Mouse (Mus musculus) MEL (cell line): ENCODE measurements around the gene Aldoart2. TPM values are rescaled to one million over a fixed set of nuclear protein-coding genes. Genes with fewer than 3 reads are reported as not detected.

ENCODE experiments used
- DNase-seq: peaks from one replicate; pipeline ENCODE4 v3.0.0; 2011; ENCODE audit warnings: low read depth, low spot score
- H3K27ac ChIP-seq: 2 replicates; pipeline ENCODE4 v1.5.1; 2012; ENCODE audit warnings: low read depth, mild to moderate bottlenecking, control low read depth, low read length, moderate library complexity; ENCODE audit not compliant: control insufficient read depth
- H3K27me3 ChIP-seq, 2 experiments: fragments of 150-350 bp in 1 of 2; sonication (generic) in 1 of 2; 2 replicates each; pipeline ENCODE4 v1.6.1; 2012; ENCODE audit warnings: low read length in 2 of 2, mild to moderate bottlenecking in 2 of 2, improper control_type of control experiment in 1 of 2, moderate library complexity in 1 of 2; ENCODE audit not compliant: insufficient read depth in 2 of 2, control insufficient read depth in 1 of 2
- H3K36me3 ChIP-seq, 2 experiments: 2 replicates each; pipeline ENCODE4 v1.6.1; 2012 to 2014; ENCODE audit warnings: low read length in 2 of 2, improper control_type of control experiment in 1 of 2, inconsistent platforms in 1 of 2, mild to moderate bottlenecking in 1 of 2; ENCODE audit not compliant: insufficient read depth in 2 of 2, control insufficient read depth in 1 of 2
- H3K4me1 ChIP-seq, 2 experiments: fragments of 150-350 bp in 1 of 2; sonication (generic) in 1 of 2; 2 replicates each; pipeline ENCODE4 v1.6.1; 2012; ENCODE audit warnings: low read length in 2 of 2, improper control_type of control experiment in 1 of 2, mild to moderate bottlenecking in 1 of 2; ENCODE audit not compliant: insufficient read depth in 2 of 2, control insufficient read depth in 1 of 2
- H3K4me3 ChIP-seq, 2 experiments: fragments of 150-350 bp in 1 of 2; sonication (generic) in 1 of 2; 2 replicates each; pipeline ENCODE4 v1.5.1; 2012; ENCODE audit warnings: low read depth in 2 of 2, low read length in 2 of 2, mild to moderate bottlenecking in 2 of 2, moderate library complexity in 2 of 2, control low read depth in 1 of 2, improper control_type of control experiment in 1 of 2; ENCODE audit not compliant: control insufficient read depth in 1 of 2, insufficient read depth in 1 of 2
- H3K79me2 ChIP-seq: 2 replicates; pipeline ENCODE4 v1.6.1; 2012; ENCODE audit warnings: mild to moderate bottlenecking, low read length, moderate library complexity; ENCODE audit not compliant: control insufficient read depth, poor library complexity, insufficient read depth
- H3K9ac ChIP-seq: 2 replicates; pipeline ENCODE4 v1.6.1; 2012; ENCODE audit warnings: low read depth, mild to moderate bottlenecking, control low read depth, low read length, moderate library complexity; ENCODE audit not compliant: control insufficient read depth, poor library complexity, severe bottlenecking
- H3K9me3 ChIP-seq: fragments of 150-350 bp; sonication (generic); replicated peaks from 2 replicates; pipeline ENCODE4 v1.6.1; 2012; ENCODE audit warnings: mild to moderate bottlenecking, low read length, improper control_type of control experiment, moderate library complexity; ENCODE audit not compliant: insufficient read depth
- BHLHE40 ChIP-seq: IDR thresholded peaks from 2 replicates; pipeline ENCODE4 v1.6.1; 2012; ENCODE audit warnings: low read depth, mild to moderate bottlenecking, inconsistent platforms, low read length, improper control_type of control experiment, borderline replicate concordance
- CTCF ChIP-seq, 3 experiments: IDR thresholded peaks in 2 of 3; conservative IDR thresholded peaks in 1 of 3; 2 replicates each; pipeline ENCODE4 v1.5.1; 2011 to 2012; ENCODE audit warnings: low read length in 3 of 3, low read depth in 2 of 3, mild to moderate bottlenecking in 2 of 3, improper control_type of control experiment in 1 of 3, inconsistent platforms in 1 of 3, mixed read lengths in 1 of 3, moderate library complexity in 1 of 3; ENCODE audit not compliant: control insufficient read depth in 1 of 3, insufficient read depth in 1 of 3, poor library complexity in 1 of 3, severe bottlenecking in 1 of 3
- E2F4 ChIP-seq: IDR thresholded peaks from 2 replicates; pipeline ENCODE4 v1.6.1; 2011; ENCODE audit warnings: low read depth, low read length, improper control_type of control experiment, borderline replicate concordance
- GABPA ChIP-seq: IDR thresholded peaks from 2 replicates; pipeline ENCODE4 v1.6.1; 2012; ENCODE audit warnings: low read depth, mild to moderate bottlenecking, inconsistent platforms, low read length, improper control_type of control experiment, moderate library complexity
- GATA1 ChIP-seq: IDR thresholded peaks from 2 replicates; pipeline ENCODE4 v1.6.1; 2011; ENCODE audit warnings: low read depth, low read length, improper control_type of control experiment
- HCFC1 ChIP-seq: IDR thresholded peaks from 2 replicates; pipeline ENCODE4 v1.6.1; 2012; ENCODE audit warnings: low read depth, mild to moderate bottlenecking, inconsistent platforms, low read length, improper control_type of control experiment, moderate library complexity
- MYB ChIP-seq: IDR thresholded peaks from 2 replicates; pipeline ENCODE4 v1.6.1; 2011; ENCODE audit warnings: mild to moderate bottlenecking, low read depth, low read length, improper control_type of control experiment
- MYC ChIP-seq: IDR thresholded peaks from 2 replicates; pipeline ENCODE4 v1.6.1; 2011; ENCODE audit warnings: low read depth, mild to moderate bottlenecking, low read length, improper control_type of control experiment, moderate library complexity
- NELFE ChIP-seq: IDR thresholded peaks from 2 replicates; pipeline ENCODE4 v1.6.1; 2011; ENCODE audit warnings: low read depth, low read length, improper control_type of control experiment
- POLR2A ChIP-seq, 2 experiments: IDR thresholded peaks; 2 replicates each; pipeline ENCODE4 v1.6.1; 2011 to 2012; ENCODE audit warnings: low read length in 2 of 2, mild to moderate bottlenecking in 2 of 2, control low read depth in 1 of 2, improper control_type of control experiment in 1 of 2, low read depth in 1 of 2, moderate library complexity in 1 of 2; ENCODE audit not compliant: control insufficient read depth in 1 of 2, insufficient read depth in 1 of 2, poor library complexity in 1 of 2
- POLR2AphosphoS5 ChIP-seq: IDR thresholded peaks from 2 replicates; pipeline ENCODE4 v1.6.1; 2012; ENCODE audit warnings: low read depth, borderline replicate concordance, mild to moderate bottlenecking, inconsistent platforms, low read length, moderate library complexity, mixed read lengths
- RCOR1 ChIP-seq: IDR thresholded peaks from 2 replicates; pipeline ENCODE4 v1.6.1; 2012; ENCODE audit warnings: low read depth, mild to moderate bottlenecking, inconsistent platforms, low read length, improper control_type of control experiment
- SIN3A ChIP-seq: IDR thresholded peaks from 2 replicates; pipeline ENCODE4 v1.6.1; 2012; ENCODE audit warnings: low read length, improper control_type of control experiment, inconsistent platforms
- SMC3 ChIP-seq: IDR thresholded peaks from 2 replicates; pipeline ENCODE4 v1.6.1; 2011; ENCODE audit warnings: low read depth, low read length, improper control_type of control experiment
- TAL1 ChIP-seq: IDR thresholded peaks from 2 replicates; pipeline ENCODE4 v1.6.1; 2012; ENCODE audit warnings: mild to moderate bottlenecking, inconsistent platforms, low read length, moderate library complexity, mixed read lengths
- TBP ChIP-seq: IDR thresholded peaks from 2 replicates; pipeline ENCODE4 v1.8.0; 2011; ENCODE audit warnings: low read depth, low read length, improper control_type of control experiment
- TCF12 ChIP-seq: IDR thresholded peaks from 2 replicates; pipeline ENCODE4 v1.6.1; 2014; ENCODE audit warnings: low read depth, mild to moderate bottlenecking, inconsistent platforms, low read length, improper control_type of control experiment, moderate library complexity
- ZMIZ1 ChIP-seq: IDR thresholded peaks from 2 replicates; pipeline ENCODE4 v1.6.1; 2012; ENCODE audit warnings: low read depth, mild to moderate bottlenecking, inconsistent platforms, low read length, improper control_type of control experiment, moderate library complexity
- polyA plus RNA-seq, 2 experiments: library from polyadenylated mRNA; stranded (reverse) in 1 of 2; unstranded in 1 of 2; fragments of >175 nt in 1 of 2; fragments of >200 nt in 1 of 2; gene quantifications; 2 replicates each; pipeline versions ENCODE4 v1.2.1 to v1.2.4; 2012; ENCODE audit warnings: low replicate concordance in 2 of 2, low read depth in 1 of 2; ENCODE audit not compliant: insufficient read length in 2 of 2, insufficient read depth in 1 of 2, missing spikeins in 1 of 2
- total RNA-seq: library from RNA; depleted of rRNA; stranded (reverse); fragments of 300-350 nt; gene quantifications from 2 replicates; pipeline ENCODE4 v1.2.3, GENCODE M21; 2012

Aldoart2 gene
- total and polyA plus RNA-seq, 3 experiments = 0.26 TPM; not detected in 2

DNA sequence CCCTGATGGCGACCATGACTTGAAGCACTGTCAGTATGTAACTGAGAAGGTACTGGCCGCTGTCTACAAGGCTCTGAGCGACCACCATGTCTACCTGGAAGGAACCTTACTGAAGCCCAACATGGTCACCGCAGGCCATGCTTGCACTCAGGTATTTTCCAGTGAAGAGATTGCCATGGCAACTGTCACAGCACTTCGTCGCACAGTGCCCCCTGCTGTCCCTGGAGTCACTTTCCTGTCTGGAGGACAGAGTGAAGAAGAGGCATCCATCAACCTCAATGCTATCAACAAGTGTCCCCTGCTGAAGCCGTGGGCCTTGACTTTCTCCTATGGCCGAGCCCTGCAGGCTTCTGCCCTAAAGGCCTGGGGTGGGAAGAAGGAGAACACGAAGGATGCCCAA, 828 bp downstream of the Aldoart2 start:
- peaks cover 1 to 3% of the 10 kb centered on the region in 2 experiments; a peak in 1 of 4 replicates for H3K27me3 ChIP-seq
- peaks cover 0 to 5% of the 10 kb centered on the region in 2 experiments; a peak in 1 of 4 replicates for H3K36me3 ChIP-seq
- no peaks in the 10 kb centered on the region for H3K79me2 ChIP-seq
- peaks cover 0 to 12% of the 10 kb centered on the region in 2 experiments; a peak in 2 of 4 replicates for H3K4me1 ChIP-seq
- H3K9ac ChIP-seq = no peak overlapping the region
- no peak overlapping the region for H3K27ac ChIP-seq
- no peak for DNase-seq
- TF ChIP-seq TBP (no peak), MYB (no peak), CTCF (IDR thresholded peaks at IDR 0.05 in 2 of 3, conservative IDR thresholded peaks at IDR 0.05 in 1 of 3; ENCODE audit: control insufficient read depth in 1 of 3, insufficient read depth in 1 of 3, low read depth in 2 of 3, low read length in 3 of 3, poor library complexity in 1 of 3, severe bottlenecking in 1 of 3) (peak in 2 of 3 experiments; percentile 16 to 23; a peak in 2 of 6 replicates)
- H3K9me3 ChIP-seq = no peaks in the 10 kb centered on the region
- H3K4me3 ChIP-seq = no peak overlapping the region

DNA sequence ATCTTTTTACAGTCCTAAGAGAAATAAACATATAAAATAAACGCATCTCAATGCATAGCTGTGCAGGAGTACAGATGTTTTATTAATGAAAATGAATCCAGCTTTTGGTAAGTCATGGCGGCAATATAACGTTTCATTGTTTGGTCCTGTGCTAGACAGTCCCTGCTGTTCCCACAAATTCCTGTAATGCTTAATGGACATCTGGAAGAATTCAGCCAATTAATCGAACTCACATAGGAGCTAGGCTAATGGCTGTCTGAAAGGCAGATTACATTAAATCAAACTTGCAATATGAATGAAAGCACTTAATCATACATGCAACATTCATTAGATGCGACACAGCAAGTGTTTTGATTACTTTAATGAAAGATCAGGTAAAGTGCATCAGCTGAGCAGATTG, 1.8 kb downstream of the Aldoart2 start:
- peaks cover 1 to 3% of the 10 kb centered on the region in 2 experiments; a peak in 1 of 4 replicates for H3K27me3 ChIP-seq
- H3K27ac ChIP-seq = no peak overlapping the region
- no peak overlapping the region for H3K4me3 ChIP-seq
- DNase-seq = no peak
- peaks cover 0 to 11% of the 10 kb centered on the region in 2 experiments; a peak in 2 of 4 replicates for H3K4me1 ChIP-seq
- H3K36me3 ChIP-seq = peaks cover 0 to 5% of the 10 kb centered on the region in 2 experiments; a peak in 1 of 4 replicates
- H3K9ac ChIP-seq = no peak overlapping the region
- H3K79me2 ChIP-seq = no peaks in the 10 kb centered on the region
- no peaks in the 10 kb centered on the region for H3K9me3 ChIP-seq
- TF ChIP-seq NELFE = no peak
- no peak for TF ChIP-seq SMC3
- TF ChIP-seq HCFC1 = no peak
- TF ChIP-seq MYC = no peak
- no peak for TF ChIP-seq ZMIZ1
- TF ChIP-seq E2F4 = no peak
- no peak for TF ChIP-seq TAL1
- TF ChIP-seq POLR2A (IDR thresholded peaks at IDR 0.05; ENCODE audit: control insufficient read depth in 1 of 2, insufficient read depth in 1 of 2, low read depth in 1 of 2, low read length in 2 of 2, poor library complexity in 1 of 2) = no peak
- no peak for TF ChIP-seq GABPA

DNA sequence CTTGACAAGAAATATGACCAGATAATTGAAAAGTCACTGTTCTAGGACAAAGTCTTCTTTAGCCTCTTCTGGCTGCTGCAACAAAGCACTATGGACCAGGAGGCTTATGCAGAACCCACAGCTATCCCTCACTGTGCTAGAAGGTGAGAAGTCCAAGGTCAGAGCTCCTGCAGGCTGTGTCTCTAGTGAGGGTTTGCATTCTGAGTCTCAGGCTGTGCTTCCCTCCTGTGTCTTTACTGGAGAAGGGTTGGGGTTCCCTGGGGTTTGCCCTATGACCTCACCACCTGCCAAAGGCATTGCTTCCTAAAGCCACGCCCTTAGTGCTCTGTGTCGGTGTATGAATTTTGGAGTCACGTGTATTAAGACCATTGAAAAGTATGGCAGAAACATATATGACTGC, 3.4 kb downstream of the Aldoart2 start:
- H3K36me3 ChIP-seq = peaks cover 0 to 5% of the 10 kb centered on the region in 2 experiments; a peak in 1 of 4 replicates
- H3K9ac ChIP-seq = no peak overlapping the region
- no peak overlapping the region for H3K4me3 ChIP-seq
- no peak overlapping the region for H3K27ac ChIP-seq
- TF ChIP-seq TCF12 (no peak), GATA1 (no peak), BHLHE40 (no peak), NELFE (no peak), POLR2AphosphoS5 (no peak), RCOR1 (no peak), SIN3A (no peak), TBP (no peak), POLR2A (IDR thresholded peaks at IDR 0.05; ENCODE audit: control insufficient read depth in 1 of 2, insufficient read depth in 1 of 2, low read depth in 1 of 2, low read length in 2 of 2, poor library complexity in 1 of 2) (no peak), HCFC1 (no peak)
- DNase-seq = no peak
- H3K79me2 ChIP-seq = no peaks in the 10 kb centered on the region
- H3K9me3 ChIP-seq = no peaks in the 10 kb centered on the region
- H3K27me3 ChIP-seq = peaks cover 1 to 3% of the 10 kb centered on the region in 2 experiments; a peak in 1 of 4 replicates
- peaks cover 0 to 11% of the 10 kb centered on the region in 2 experiments; a peak in 2 of 4 replicates for H3K4me1 ChIP-seq
